Mouse (Mus musculus): Measurements from ENCODE around the gene Stx18.

The Stx18 gene

GRCm38 (mm10) chr5:38038710-38039592 lies at the start of gene Stx18:
Gene Stx18 (plus strand): TSS chr5:38038742.
- in situ Hi-C loops (cut with MboI, MseI) = no loop called here

GRCm38 (mm10) chr5:37992346-37992745 lies 46.2 kb upstream of the Stx18 start:
- in situ Hi-C loops (cut with MboI, MseI) = no loop called here

- in situ Hi-C loops (cut with MboI, MseI) = no loop called here
Observed at GRCm38 (mm10) chr5:37998805-37999204, 39.7 kb upstream of the Stx18 start.

- in situ Hi-C loops (cut with MboI, MseI) = no loop called here
Observed at GRCm38 (mm10) chr5:38002573-38002972, 36.0 kb upstream of the Stx18 start.

- in situ Hi-C loops (cut with MboI, MseI) = no loop called here
Observed at GRCm38 (mm10) chr5:38004746-38005145, 33.8 kb upstream of the Stx18 start.

GRCm38 (mm10) chr5:38006415-38007347 lies 31.9 kb upstream of the Stx18 start:
- in situ Hi-C loops (cut with MboI, MseI) = no loop called here

- in situ Hi-C loops (cut with MboI, MseI) = no loop called here
Observed at GRCm38 (mm10) chr5:38009071-38009470, 29.5 kb upstream of the Stx18 start.

- in situ Hi-C loops (cut with MboI, MseI) = no loop called here
Observed at GRCm38 (mm10) chr5:38014916-38015315, 23.6 kb upstream of the Stx18 start.

- in situ Hi-C loops (cut with MboI, MseI) = no loop called here
Observed at GRCm38 (mm10) chr5:38016945-38017344, 21.6 kb upstream of the Stx18 start.

GRCm38 (mm10) chr5:38027656-38028055 lies 10.9 kb upstream of the Stx18 start:
- in situ Hi-C loops (cut with MboI, MseI) = no loop called here

GRCm38 (mm10) chr5:38038274-38038673 lies 268 bp upstream of the Stx18 start:
- in situ Hi-C loops (cut with MboI, MseI) = no loop called here

GRCm38 (mm10) chr5:38039796-38040195 lies 1.3 kb downstream of the Stx18 start:
- in situ Hi-C loops (cut with MboI, MseI) = no loop called here

GRCm38 (mm10) chr5:38044923-38045322 lies 6.4 kb downstream of the Stx18 start:
- in situ Hi-C loops (cut with MboI, MseI) = no loop called here

GRCm38 (mm10) chr5:38048177-38048576 lies 9.6 kb downstream of the Stx18 start:
- in situ Hi-C loops (cut with MboI, MseI) = no loop called here

- in situ Hi-C loops (cut with MboI, MseI) = no loop called here
Observed at GRCm38 (mm10) chr5:38061051-38061450, 22.5 kb downstream of the Stx18 start.

GRCm38 (mm10) chr5:38062709-38063108 lies 24.2 kb downstream of the Stx18 start:
- in situ Hi-C loops (cut with MboI, MseI) = no loop called here

GRCm38 (mm10) chr5:38063339-38063738 lies 24.8 kb downstream of the Stx18 start:
- in situ Hi-C loops (cut with MboI, MseI) = no loop called here

- in situ Hi-C loops (cut with MboI, MseI) = no loop called here
Observed at GRCm38 (mm10) chr5:38064043-38064575, 25.6 kb downstream of the Stx18 start.

- in situ Hi-C loops (cut with MboI, MseI) = no loop called here
Observed at GRCm38 (mm10) chr5:38064701-38065100, 26.2 kb downstream of the Stx18 start.

GRCm38 (mm10) chr5:38065454-38065853 lies 26.9 kb downstream of the Stx18 start:
- in situ Hi-C loops (cut with MboI, MseI) = no loop called here

GRCm38 (mm10) chr5:38066606-38067005 lies 28.1 kb downstream of the Stx18 start:
- in situ Hi-C loops (cut with MboI, MseI) = no loop called here

GRCm38 (mm10) chr5:38076326-38076725 lies 37.8 kb downstream of the Stx18 start:
- in situ Hi-C loops (cut with MboI, MseI) = no loop called here
